Mouse (Mus musculus) gastrocnemius, adult 18-20 months (tissue): ENCODE results near the gene Tns1. TPM values are rescaled to one million over a fixed set of nuclear protein-coding genes. Genes with fewer than 3 reads are reported as not detected.
A peak's percentile ranks its signal among the peaks of the same experiment; 100 is the strongest.
"Not testable (repeated sequence)": the region's sequence is repeated elsewhere in the genome, so short reads cannot be mapped to it uniquely, and the experiment has no call there.

Source experiments
- DNase-seq: peaks from one replicate; pipeline ENCODE4 v3.0.0; 2021; ENCODE audit warnings: low spot score
- long read RNA-seq, 2 experiments: library from polyadenylated mRNA; stranded (forward); transcript quantifications; one replicate each; pipeline ENCODE4 v2.0.0; 2021
- total RNA-seq, 2 experiments: library from RNA; stranded (reverse); gene quantifications; 2 replicates each; pipeline ENCODE4 v1.2.3; 2021

The Tns1 gene
- 100 to 1,000 TPM; 226 to 298 TPM for total RNA-seq
- long read RNA-seq, experiment 1, partial matches to known transcripts = 4 of 80 reads
- long read RNA-seq, experiment 1, other reads (novel, unspliced or antisense) = 76 of 80 reads
- long read RNA-seq, experiment 2, partial matches to known transcripts = 3 of 57 reads
- long read RNA-seq, experiment 2, other reads (novel, unspliced or antisense) = 54 of 57 reads

GRCm38 (mm10) chr1:74124021-74124981 lies at the start of gene Tns1:
Gene Tns1 (minus strand): TSS chr1:74124449.
- no peak for DNase-seq

GRCm38 (mm10) chr1:74172722-74173121 lies 48.5 kb upstream of the Tns1 start:
- DNase-seq = no peak

GRCm38 (mm10) chr1:74169721-74170120 lies 45.5 kb upstream of the Tns1 start:
- no peak for DNase-seq

- DNase-seq = no peak
Measured at GRCm38 (mm10) chr1:74167136-74167535, 42.9 kb upstream of the Tns1 start.

- no peak for DNase-seq
Measured at GRCm38 (mm10) chr1:74160036-74160435, 35.8 kb upstream of the Tns1 start.

- not testable (repeated sequence) for DNase-seq
Measured at GRCm38 (mm10) chr1:74159613-74160012, 35.4 kb upstream of the Tns1 start.

GRCm38 (mm10) chr1:74156381-74156910 lies 32.2 kb upstream of the Tns1 start:
- no peak for DNase-seq

GRCm38 (mm10) chr1:74155435-74156012 lies 31.3 kb upstream of the Tns1 start:
- DNase-seq = no peak

- DNase-seq = no peak
Measured at GRCm38 (mm10) chr1:74153461-74154184, 29.4 kb upstream of the Tns1 start, which contains the start of gene Cxcr2. Gene Cxcr2 (plus strand): TSS chr1:74153989.

GRCm38 (mm10) chr1:74151091-74151490 lies 26.8 kb upstream of the Tns1 start:
- no peak for DNase-seq

- DNase-seq = no peak
Measured at GRCm38 (mm10) chr1:74150101-74150500, 25.9 kb upstream of the Tns1 start.

GRCm38 (mm10) chr1:74149106-74149885 lies 25.0 kb upstream of the Tns1 start:
- no peak for DNase-seq

- DNase-seq = no peak
Measured at GRCm38 (mm10) chr1:74141781-74142180, 17.5 kb upstream of the Tns1 start.

GRCm38 (mm10) chr1:74139415-74139814 lies 15.2 kb upstream of the Tns1 start:
- no peak for DNase-seq

- DNase-seq = no peak
Measured at GRCm38 (mm10) chr1:74135326-74135950, 11.2 kb upstream of the Tns1 start.

GRCm38 (mm10) chr1:74133954-74134353 lies 9.7 kb upstream of the Tns1 start:
- no peak for DNase-seq

- no peak for DNase-seq
Measured at GRCm38 (mm10) chr1:74132011-74132410, 7.8 kb upstream of the Tns1 start.

- DNase-seq = no peak
Measured at GRCm38 (mm10) chr1:74130883-74131659, 6.8 kb upstream of the Tns1 start.

- peak; percentile 73 for DNase-seq
Measured at GRCm38 (mm10) chr1:74124991-74125552, 823 bp upstream of the Tns1 start, which contains the start of gene Rufy4. Gene Rufy4 (plus strand): TSS chr1:74125541.
